Mouse (Mus musculus) liver, adult 2 months (tissue): Measurements from ENCODE around the gene Dffa. TPM values are rescaled to one million over a fixed set of nuclear protein-coding genes. Genes with fewer than 3 reads are reported as not detected.

Source experiments
- DNase-seq: peaks from one replicate; pipeline ENCODE4 v3.0.0-alpha.2; 2011; ENCODE audit warnings: low read depth, low spot score; ENCODE audit errors: extremely low read depth
- H3K27ac ChIP-seq: fragments of 200-500 bp; replicated peaks from 2 replicates; pipeline ENCODE4 v1.5.1; 2012; ENCODE audit warnings: low read depth, mild to moderate bottlenecking, control low read depth, inconsistent platforms, low read length; ENCODE audit not compliant: insufficient read depth
- H3K27me3 ChIP-seq: fragments of 200-500 bp; 2 replicates; pipeline ENCODE4 v1.6.1; 2012; ENCODE audit warnings: mild to moderate bottlenecking, moderate library complexity, low read length, inconsistent platforms; ENCODE audit not compliant: control insufficient read depth, insufficient read depth
- H3K36me3 ChIP-seq: fragments of 200-500 bp; 2 replicates; pipeline ENCODE4 v1.6.1; 2012; ENCODE audit warnings: low read length, inconsistent platforms; ENCODE audit not compliant: control insufficient read depth, insufficient read depth
- H3K4me1 ChIP-seq: fragments of 200-500 bp; 2 replicates; pipeline ENCODE4 v1.6.1; 2011; ENCODE audit warnings: low read length; ENCODE audit not compliant: control insufficient read depth, insufficient read depth
- H3K4me3 ChIP-seq: fragments of 200-500 bp; 2 replicates; pipeline ENCODE4 v1.5.1; 2011; ENCODE audit warnings: low read depth, mild to moderate bottlenecking, control low read depth, low read length, moderate library complexity; ENCODE audit not compliant: insufficient read depth
- H3K79me2 ChIP-seq: fragments of 200-500 bp; 2 replicates; pipeline ENCODE4 v1.6.1; 2012; ENCODE audit warnings: inconsistent platforms, mild to moderate bottlenecking, low read length, moderate library complexity; ENCODE audit not compliant: control insufficient read depth, insufficient read depth
- H3K9ac ChIP-seq: fragments of 200-500 bp; 2 replicates; pipeline ENCODE4 v1.6.1; 2012; ENCODE audit warnings: low read depth, mild to moderate bottlenecking, control low read depth, inconsistent platforms, low read length
- CTCF ChIP-seq: fragments of 200-500 bp; IDR thresholded peaks from 2 replicates; pipeline ENCODE4 v1.5.1; 2011; ENCODE audit warnings: low read depth, low read length, control low read depth
- POLR2A ChIP-seq: fragments of 200-500 bp; IDR thresholded peaks from 2 replicates; pipeline ENCODE4 v1.6.1; 2011; ENCODE audit warnings: low read length, control low read depth; ENCODE audit not compliant: insufficient read depth; ENCODE audit errors: extremely low read depth
- WGBS: fragments of 180-500 bp; shearing (Covaris S2); methylation state at CpG from one replicate; pipeline ENCODE4 v1.1.7; 2018; 5-methylcytosine and 5-hydroxymethylcytosine counted together
- polyA plus RNA-seq: library from polyadenylated mRNA; depleted of rRNA; stranded (reverse); fragments of >200 nt; gene quantifications from 2 replicates; pipeline ENCODE4 v1.2.3, GENCODE M21; 2012; rRNA removed
- total RNA-seq: library from RNA; depleted of rRNA; stranded (reverse); fragments of >200 nt; gene quantifications from 2 replicates; pipeline ENCODE4 v1.2.3, GENCODE M21; 2014; rRNA removed

The Dffa gene
- total RNA-seq (11.8 and 13.2 TPM in 2 replicates), polyA plus RNA-seq (14.5 and 14.8 TPM in 2 replicates)

DNA sequence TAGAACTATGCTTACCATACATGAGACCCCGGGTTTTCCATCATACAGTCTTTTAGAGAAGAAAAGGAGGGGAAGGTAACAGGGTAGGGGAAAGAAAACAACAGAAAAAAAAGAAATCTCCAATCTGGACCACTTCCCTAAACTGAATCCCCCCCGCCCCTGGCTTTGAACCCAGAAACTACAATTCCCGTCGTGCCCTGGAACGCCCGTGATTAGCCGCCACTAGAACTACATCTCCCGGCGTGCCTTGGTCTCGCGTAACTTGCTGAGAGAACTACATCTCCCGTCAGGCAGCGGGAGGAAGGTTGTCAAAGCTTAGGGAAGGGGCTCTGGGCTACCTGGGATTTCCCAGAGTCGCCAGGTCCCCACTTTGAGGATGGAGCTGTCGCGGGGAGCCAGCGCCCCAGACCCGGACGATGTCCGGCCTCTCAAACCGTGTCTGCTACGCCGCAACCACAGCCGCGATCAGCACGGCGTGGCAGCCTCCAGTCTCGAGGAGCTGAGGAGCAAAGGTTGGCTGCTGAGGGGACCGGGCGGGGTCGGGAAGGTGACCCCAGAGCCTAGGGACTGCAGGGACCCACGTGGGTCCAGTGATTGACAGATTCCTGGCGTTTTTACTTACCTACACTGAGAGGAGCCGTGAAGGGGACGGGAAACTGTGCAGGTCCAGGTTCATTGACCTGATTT is at the start of gene Dffa:
Gene Dffa (plus strand): TSS at position 272 of the 687 bp plus-strand sequence.
- DNase-seq, result peak; percentile 93
- no peaks in the 10 kb centered on the region for H3K27me3 ChIP-seq
- peaks cover 4% of the 10 kb centered on the region; the same call in 1 of the 2 replicates for H3K36me3 ChIP-seq
- peaks cover 6% of the 10 kb centered on the region for H3K79me2 ChIP-seq
- no peak for TF ChIP-seq CTCF
- no peak for TF ChIP-seq POLR2A
- H3K4me1 ChIP-seq, result peaks cover 5% of the 10 kb centered on the region
- peak within 1 kb of the TSS; percentile 95 for H3K4me3 ChIP-seq
- under 1% methylated on average over 35 of the region's 35 CpGs for WGBS
- H3K9ac ChIP-seq, result peak within 1 kb of the TSS; percentile 94
- H3K27ac ChIP-seq, result peak within 1 kb of the TSS; percentile 99

DNA sequence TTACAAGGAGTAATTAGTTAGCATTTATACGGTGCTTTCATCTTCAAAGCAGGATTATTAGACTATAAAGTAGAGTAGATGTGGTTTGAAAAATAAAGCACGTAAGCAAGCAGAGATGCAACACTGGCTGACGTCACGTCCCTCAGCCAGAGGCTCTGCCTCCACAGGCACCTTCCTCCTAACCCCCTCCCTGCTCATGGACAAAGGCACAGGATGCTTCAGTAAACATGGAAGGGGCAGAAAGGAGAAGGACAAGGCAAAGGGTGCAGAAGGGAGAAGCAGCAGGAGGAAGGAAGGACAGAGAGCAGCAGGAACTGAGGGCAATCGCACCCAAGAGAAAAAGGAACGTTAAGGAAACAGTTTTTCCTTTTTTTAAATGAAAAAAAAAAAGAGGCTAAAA is 48.1 kb upstream of the Dffa start:
- TF ChIP-seq CTCF, result no peak
- no peak for TF ChIP-seq POLR2A
- Histone ChIP-seq H3K27ac (no peak overlapping the region), H3K79me2 (peaks cover 36% of the 10 kb centered on the region; the same call in 1 of the 2 replicates), H3K27me3 (no peaks in the 10 kb centered on the region), H3K9ac (no peak overlapping the region), H3K36me3 (peaks cover 2% of the 10 kb centered on the region; the same call in 1 of the 2 replicates), H3K4me1 (no peaks in the 10 kb centered on the region; the same call in 1 of the 2 replicates), H3K4me3 (no peak overlapping the region)
- WGBS, result 79% methylated on average over 6 of the region's 6 CpGs
- DNase-seq, result no peak

DNA sequence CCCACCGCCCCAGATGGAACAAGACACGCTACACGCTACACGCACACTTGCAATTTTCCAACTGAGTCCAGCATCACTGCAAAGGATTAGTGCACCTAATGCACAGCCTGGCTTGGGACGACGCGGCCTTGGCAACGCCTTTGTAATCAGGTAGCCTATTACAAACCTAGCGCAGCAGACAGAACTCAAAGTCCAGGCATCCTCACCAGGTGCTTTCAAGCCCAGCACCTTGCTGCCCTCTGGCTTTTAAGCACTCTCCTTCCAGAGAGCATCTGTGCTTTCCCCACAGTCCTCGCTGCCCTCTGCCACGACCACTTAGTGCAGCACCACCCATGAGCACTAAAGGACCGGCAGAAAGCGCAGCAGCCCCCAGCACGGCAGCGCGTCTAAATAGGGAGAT is 47.0 kb upstream of the Dffa start:
- Histone ChIP-seq H3K4me3 (no peak overlapping the region), H3K79me2 (peaks cover 36% of the 10 kb centered on the region; the same call in 1 of the 2 replicates), H3K27ac (no peak overlapping the region), H3K27me3 (no peaks in the 10 kb centered on the region), H3K9ac (no peak overlapping the region), H3K36me3 (peaks cover 2% of the 10 kb centered on the region; the same call in 1 of the 2 replicates), H3K4me1 (no peaks in the 10 kb centered on the region; the same call in 1 of the 2 replicates)
- peak; percentile 38 for DNase-seq
- 72% methylated on average over 16 of the region's 16 CpGs for WGBS
- TF ChIP-seq CTCF (0 out of 2 replicates have a peak, but pooled peaks have one; percentile 5), POLR2A (no peak)

DNA sequence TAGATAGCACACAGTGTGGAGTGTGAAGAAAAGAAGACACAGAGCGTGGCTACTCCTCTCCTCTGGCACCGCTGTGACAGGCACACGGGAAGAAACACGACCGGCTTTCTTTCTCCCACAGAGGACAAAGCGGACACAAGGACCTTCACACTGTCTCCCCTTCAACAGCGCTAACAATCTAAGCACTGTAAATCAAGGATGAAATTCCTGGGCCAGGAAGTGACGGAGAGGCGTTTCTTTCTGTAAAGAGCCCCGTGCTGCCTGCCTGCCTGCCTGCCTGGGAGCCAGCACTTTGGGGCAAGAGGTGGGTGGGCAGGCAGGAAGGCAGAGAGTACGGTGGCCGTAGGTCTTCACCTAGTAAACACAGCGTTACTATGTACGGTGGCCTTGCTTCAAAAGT is 46.5 kb upstream of the Dffa start:
- Histone ChIP-seq H3K9ac (no peak overlapping the region), H3K4me1 (no peaks in the 10 kb centered on the region; the same call in 1 of the 2 replicates), H3K4me3 (no peak overlapping the region), H3K79me2 (peaks cover 39% of the 10 kb centered on the region; the same call in 1 of the 2 replicates), H3K27ac (no peak overlapping the region), H3K27me3 (no peaks in the 10 kb centered on the region), H3K36me3 (peaks cover 2% of the 10 kb centered on the region; the same call in 1 of the 2 replicates)
- no peak for DNase-seq
- 76% methylated on average over 14 of the region's 14 CpGs for WGBS
- TF ChIP-seq CTCF, result no peak
- no peak for TF ChIP-seq POLR2A

DNA sequence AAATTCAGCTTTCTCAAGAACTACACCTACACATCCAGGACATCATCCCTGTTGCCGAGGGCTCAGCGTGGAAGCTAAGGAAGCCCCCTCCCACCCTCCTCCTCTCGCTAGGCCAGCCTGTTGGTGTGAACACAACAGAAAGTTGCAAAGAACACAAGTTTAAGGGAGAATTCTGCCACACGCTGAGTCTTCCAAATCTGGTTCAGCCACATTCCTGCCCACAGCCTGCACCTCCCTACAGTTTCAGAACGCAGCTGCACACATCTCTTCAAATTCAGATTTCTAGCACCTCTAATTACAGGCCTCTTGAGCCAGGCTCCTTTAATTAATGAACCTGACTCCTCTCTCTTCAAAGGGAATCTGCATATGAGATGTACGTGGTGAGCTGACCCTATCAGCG is 45.6 kb upstream of the Dffa start:
- DNase-seq, result no peak
- H3K4me1 ChIP-seq, result no peaks in the 10 kb centered on the region; the same call in none of the 2 replicates
- no peaks in the 10 kb centered on the region for H3K27me3 ChIP-seq
- no peak overlapping the region for H3K9ac ChIP-seq
- TF ChIP-seq CTCF (no peak), POLR2A (no peak)
- peaks cover 38% of the 10 kb centered on the region; the same call in 1 of the 2 replicates for H3K79me2 ChIP-seq
- WGBS, result 92% methylated on average over 7 of the region's 7 CpGs
- H3K36me3 ChIP-seq, result peaks cover 2% of the 10 kb centered on the region; the same call in 1 of the 2 replicates
- no peak overlapping the region for H3K4me3 ChIP-seq
- no peak overlapping the region for H3K27ac ChIP-seq

DNA sequence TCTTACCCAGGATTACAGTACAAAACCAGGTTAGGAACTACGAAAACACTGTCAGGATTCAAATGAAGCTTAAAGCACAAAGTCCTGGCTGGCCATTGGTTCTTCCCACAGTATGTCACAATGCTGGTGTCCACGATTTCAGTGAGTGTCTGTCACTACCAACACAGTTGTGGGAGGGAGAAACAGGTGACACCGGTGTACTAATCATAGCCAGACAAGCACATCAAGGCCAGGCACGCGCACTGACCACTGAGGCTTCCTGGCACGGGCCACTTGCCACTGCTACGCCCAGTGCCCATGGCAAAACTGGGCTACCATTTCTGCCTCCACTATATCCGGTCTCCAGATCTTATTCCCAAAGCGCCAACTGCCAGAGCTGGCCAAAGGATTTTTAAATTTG is 44.2 kb upstream of the Dffa start:
- WGBS, result 46% methylated on average over 9 of the region's 9 CpGs
- TF ChIP-seq POLR2A, result no peak
- Histone ChIP-seq H3K79me2 (peaks cover 43% of the 10 kb centered on the region), H3K27ac (no peak overlapping the region), H3K36me3 (no peaks in the 10 kb centered on the region), H3K9ac (no peak overlapping the region), H3K4me1 (peaks cover 5% of the 10 kb centered on the region), H3K4me3 (no peak overlapping the region), H3K27me3 (no peaks in the 10 kb centered on the region)
- DNase-seq, result peak; percentile 75
